Mouse (Mus musculus): ENCODE data around the gene Gdpd5.

DNA sequence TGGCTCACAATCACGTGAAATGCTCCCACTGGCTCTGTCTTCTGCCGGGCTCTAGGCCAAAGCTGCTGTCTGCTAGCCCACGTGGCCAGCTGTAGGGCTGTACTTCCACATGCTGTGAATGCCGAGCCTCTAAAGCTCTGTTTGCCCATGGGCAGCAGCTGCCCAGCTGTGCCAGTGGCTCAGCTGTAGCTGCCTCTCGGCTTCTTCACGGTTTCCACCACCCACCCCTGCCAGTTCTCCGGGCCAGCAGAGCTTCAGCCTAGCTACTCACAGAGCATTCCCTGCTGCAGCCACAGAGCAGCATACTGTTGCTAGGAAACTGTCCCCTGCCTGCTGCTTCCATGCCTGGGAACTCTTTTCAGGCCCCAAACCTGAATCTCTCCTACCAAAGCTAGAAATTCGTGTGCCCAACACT is 128.9 kb downstream of the Gdpd5 start:
- TF ChIP-seq CTCF (IDR thresholded peaks at IDR 0.05; ENCODE audit: low read depth, low read length), result no peak
- no peak for TF ChIP-seq POLR2A (IDR thresholded peaks at IDR 0.05; ENCODE audit: extremely low read depth, insufficient read depth, low read length)
